25 mouse cellular contexts compared by ENCODE assay signal in genomic region chr1:182850080-182850479, GRCm38 (mm10).
A peak's percentile ranks its signal among the peaks of the same experiment; 100 is the strongest.
DNase-seq lines count a peak whose midpoint lies in the region; ATAC-seq and TF ChIP-seq lines count a peak whose summit lies in the region.
"Had no signal": no experiment of that assay in that cellular context is flagged by ENCODE, and none has a peak within 500 bp of the region (broad histone marks: within the 10 kb centered on the region; RNA-seq: fewer than 3 reads in every experiment).

No protein-coding gene starts in this region.

- no peaks in the 10 kb centered on the region for H3K36me3 ChIP-seq in neural tube, embryonic 12.5 days
- no peaks in the 10 kb centered on the region for H3K36me3 ChIP-seq in hindbrain, embryonic 15.5 days
- H3K36me3 ChIP-seq in midbrain, postnatal 0 days (ENCODE audit: insufficient read depth, low read length), result no peaks in the 10 kb centered on the region
- no peaks in the 10 kb centered on the region for H3K36me3 ChIP-seq in kidney, adult 2 months (ENCODE audit: control insufficient read depth, insufficient read depth, low read length)
- H3K36me3 ChIP-seq: embryonic facial prominence, embryonic 15.5 days; forebrain, embryonic 15.5 days; heart, embryonic 13.5 days; limb, embryonic 10.5 days had no signal

- no peak overlapping the region for H3K9ac ChIP-seq in neural tube, embryonic 12.5 days
- no peak overlapping the region for H3K9ac ChIP-seq in hindbrain, embryonic 15.5 days
- no peak overlapping the region for H3K9ac ChIP-seq in midbrain, postnatal 0 days (replicated peaks; ENCODE audit: low read length, poor library complexity, severe bottlenecking)
- H3K9ac ChIP-seq: embryonic facial prominence, embryonic 15.5 days; forebrain, embryonic 15.5 days; heart, embryonic 13.5 days had no signal

- H3K4me2 ChIP-seq in neural tube, embryonic 12.5 days (replicated peaks), result peak overlapping the region; percentile 23; the same call in 1 of the 2 replicates
- no peak overlapping the region for H3K4me2 ChIP-seq in hindbrain, embryonic 15.5 days
- no peak overlapping the region for H3K4me2 ChIP-seq in midbrain, postnatal 0 days (ENCODE audit: low read depth, low read length, poor library complexity, severe bottlenecking)
- H3K4me2 ChIP-seq: embryonic facial prominence, embryonic 15.5 days; forebrain, embryonic 15.5 days had no signal

- peaks cover 4% of the 10 kb centered on the region for H3K4me1 ChIP-seq in neural tube, embryonic 12.5 days
- no peaks in the 10 kb centered on the region; the same call in 1 of the 2 replicates for H3K4me1 ChIP-seq in hindbrain, embryonic 15.5 days (replicated peaks)
- H3K4me1 ChIP-seq in midbrain, postnatal 0 days (ENCODE audit: insufficient read depth, low read length), result no peaks in the 10 kb centered on the region
- H3K4me1 ChIP-seq in kidney, adult 2 months (ENCODE audit: control insufficient read depth, insufficient read depth, low read length), result no peaks in the 10 kb centered on the region
- H3K4me1 ChIP-seq: forebrain, embryonic 15.5 days had no signal

- WGBS in neural tube, embryonic 12.5 days, result 68% methylated on average over 1 of the region's 1 CpGs
- 70% methylated on average over 1 of the region's 1 CpGs for WGBS in hindbrain, embryonic 15.5 days
- WGBS in midbrain, postnatal 0 days, result 65% methylated on average over 1 of the region's 1 CpGs
- WGBS in kidney, adult 2 months, result 78% methylated on average over 1 of the region's 1 CpGs

- TF ChIP-seq CTCF in midbrain, postnatal 0 days (IDR thresholded peaks at IDR 0.05), result no peak
- no peak for TF ChIP-seq CTCF in kidney, adult 2 months (conservative IDR thresholded peaks at IDR 0.05; ENCODE audit: insufficient read depth, insufficient read length, low read depth, low read length)

- H3K4me3 ChIP-seq in neural tube, embryonic 12.5 days, result no peak overlapping the region
- H3K4me3 ChIP-seq in hindbrain, embryonic 15.5 days, result no peak overlapping the region
- no peak overlapping the region for H3K4me3 ChIP-seq in midbrain, postnatal 0 days (ENCODE audit: low read depth, low read length)
- H3K4me3 ChIP-seq in kidney, adult 2 months (ENCODE audit: insufficient read depth, low read depth, low read length), result no peak overlapping the region
- H3K4me3 ChIP-seq: embryonic facial prominence, embryonic 15.5 days; forebrain, embryonic 15.5 days; heart, adult 2 months; heart, embryonic 13.5 days; limb, embryonic 10.5 days had no signal

- no peak for TF ChIP-seq POLR2A in kidney, adult 2 months (IDR thresholded peaks at IDR 0.05; ENCODE audit: low read depth, low read length)

- ATAC-seq in neural tube, embryonic 12.5 days (ENCODE audit: low FRiP score, low read depth), result no peak
- ATAC-seq in hindbrain, embryonic 15.5 days (ENCODE audit: low FRiP score, low read depth), result peak; percentile 39; the same call in 1 of the 2 replicates
- ATAC-seq in midbrain, postnatal 0 days (ENCODE audit: low FRiP score), result no peak
- ATAC-seq: forebrain, embryonic 15.5 days had no signal

- no peak for DNase-seq in neural tube, embryonic 10.5 days (ENCODE audit: extremely low spot score, low spot score)
- DNase-seq in midbrain, postnatal 0 days (ENCODE audit: low spot score), result no peak
- DNase-seq in kidney, adult 2 months, result no peak
- no peak for DNase-seq in gastrocnemius, postnatal 10 days
- no peak for DNase-seq in left cerebral cortex, adult 18-20 months (ENCODE audit: low spot score in 2 of 2)
- DNase-seq: adrenal gland, postnatal 10 days; B cell, adult 2 months; cerebellum, adult 2 months; gastrocnemius, postnatal 14 days; heart, adult 2 months; heart, postnatal 14 days; kidney, adult 11 months; kidney, postnatal 4 days; liver; lung, postnatal 4 days; retina, postnatal 1 day; right cerebral cortex, postnatal 25 days; spleen, adult 18-20 months had no signal

- no peak overlapping the region for H3K27ac ChIP-seq in neural tube, embryonic 12.5 days
- peak overlapping the region; percentile 25 for H3K27ac ChIP-seq in hindbrain, embryonic 15.5 days (replicated peaks)
- H3K27ac ChIP-seq in midbrain, postnatal 0 days (ENCODE audit: low read depth, low read length), result peak overlapping the region; percentile 68; the same call in 1 of the 2 replicates
- H3K27ac ChIP-seq in kidney, adult 2 months (ENCODE audit: insufficient read depth, low read depth, low read length), result no peak overlapping the region
- H3K27ac ChIP-seq: embryonic facial prominence, embryonic 15.5 days; forebrain, embryonic 15.5 days; heart, adult 2 months; heart, embryonic 13.5 days; limb, embryonic 10.5 days had no signal

- H3K27me3 ChIP-seq in neural tube, embryonic 12.5 days (replicated peaks), result no peaks in the 10 kb centered on the region
- H3K27me3 ChIP-seq in hindbrain, embryonic 15.5 days, result no peaks in the 10 kb centered on the region
- no peaks in the 10 kb centered on the region for H3K27me3 ChIP-seq in midbrain, postnatal 0 days (ENCODE audit: insufficient read depth, low read length)
- no peaks in the 10 kb centered on the region for H3K27me3 ChIP-seq in kidney, adult 2 months (replicated peaks; ENCODE audit: control insufficient read depth, insufficient read depth, low read length)
- H3K27me3 ChIP-seq: CH12.LX; embryonic facial prominence, embryonic 15.5 days; forebrain, embryonic 15.5 days; heart, embryonic 13.5 days had no signal

- H3K9me3 ChIP-seq in neural tube, embryonic 12.5 days, result no peaks in the 10 kb centered on the region
- no peaks in the 10 kb centered on the region for H3K9me3 ChIP-seq in hindbrain, embryonic 15.5 days
- no peaks in the 10 kb centered on the region for H3K9me3 ChIP-seq in midbrain, postnatal 0 days (ENCODE audit: low read length)
- H3K9me3 ChIP-seq: embryonic facial prominence, embryonic 15.5 days; forebrain, embryonic 15.5 days; heart, embryonic 13.5 days; limb, embryonic 10.5 days had no signal

Comparison
In these comparisons a context has a peak if more than half of its experiments do, and no peak if none do; other contexts are left out.
1. H3K27ac ChIP-seq: peak in hindbrain, embryonic 15.5 days (single experiment) and midbrain, postnatal 0 days (single experiment); none in neural tube, embryonic 12.5 days (single experiment) and kidney, adult 2 months (single experiment).